Mouse (Mus musculus): Measurements from ENCODE around the gene Slc38a8. TPM values are rescaled to one million over a fixed set of nuclear protein-coding genes. Genes with fewer than 3 reads are reported as not detected.

Gene Slc38a8
- total RNA-seq (2014; rRNA removed; ENCODE audit: low replicate concordance), result not detected in 2 replicates
- not detected in 2 replicates for polyA plus RNA-seq (2015; fragmentation: Nextera tagmentation; extraction: Ambion mirVana)

- H3K27me3 ChIP-seq (ENCODE audit: control insufficient read depth, insufficient read depth, low read length), result peaks cover 10% of the 10 kb centered on the region; the same call in 1 of the 2 replicates
- H3K27ac ChIP-seq (ENCODE audit: low read depth), result no peak within 1 kb of the TSS
- 43% methylated on average over 5 of the region's 5 CpGs for WGBS
- 0 out of 2 replicates have a peak, but pooled peaks cover 9% of the 10 kb centered on the region for H3K36me3 ChIP-seq (replicated peaks; ENCODE audit: control insufficient read depth, insufficient read depth, low read length)
- H3K9ac ChIP-seq (replicated peaks; ENCODE audit: low read depth, low read length), result no peak within 1 kb of the TSS
- DNase-seq (ENCODE audit: low spot score) (no peak), ATAC-seq (ENCODE audit: insufficient read depth, low read depth) (no peak)
- no peak for TF ChIP-seq EP300 (IDR thresholded peaks at IDR 0.05; ENCODE audit: low read depth)
- no peak for TF ChIP-seq CTCF (IDR thresholded peaks at IDR 0.05; ENCODE audit: low read depth)
- H3K4me3 ChIP-seq (ENCODE audit: low read depth, low read length), result no peak within 1 kb of the TSS
- no peaks in the 10 kb centered on the region for H3K9me3 ChIP-seq (replicated peaks; ENCODE audit: control insufficient read depth, low read length)
- no peak within 1 kb of the TSS for H3K4me2 ChIP-seq (ENCODE audit: low read depth, low read length)
- H3K4me1 ChIP-seq (ENCODE audit: control insufficient read depth, insufficient read depth), result no peaks in the 10 kb centered on the region
Measured at GRCm38 (mm10) chr8:119501598-119501997, at the start of gene Slc38a8. Slc38a8 (minus strand) TSS chr8:119501698.

GRCm38 (mm10) chr8:119548560-119549113 lies 47.1 kb upstream of the Slc38a8 start:
- H3K9ac ChIP-seq (replicated peaks; ENCODE audit: low read depth, low read length), result no peak overlapping the region
- TF ChIP-seq EP300 (IDR thresholded peaks at IDR 0.05; ENCODE audit: low read depth), result no peak
- TF ChIP-seq CTCF (IDR thresholded peaks at IDR 0.05; ENCODE audit: low read depth), result no peak
- peaks cover 39% of the 10 kb centered on the region for H3K36me3 ChIP-seq (replicated peaks; ENCODE audit: control insufficient read depth, insufficient read depth, low read length)
- 72% methylated on average over 7 of the region's 7 CpGs for WGBS
- no peak for DNase-seq (ENCODE audit: low spot score)
- no peak overlapping the region for H3K27ac ChIP-seq (ENCODE audit: low read depth)
- no peaks in the 10 kb centered on the region for H3K27me3 ChIP-seq (ENCODE audit: control insufficient read depth, insufficient read depth, low read length)
- H3K9me3 ChIP-seq (replicated peaks; ENCODE audit: control insufficient read depth, low read length), result no peaks in the 10 kb centered on the region
- no peak overlapping the region for H3K4me3 ChIP-seq (ENCODE audit: low read depth, low read length)
- 0 out of 2 replicates have a peak, but pooled peaks cover 4% of the 10 kb centered on the region for H3K4me1 ChIP-seq (ENCODE audit: control insufficient read depth, insufficient read depth)
- ATAC-seq (ENCODE audit: insufficient read depth, low read depth), result no peak
- no peak overlapping the region for H3K4me2 ChIP-seq (ENCODE audit: low read depth, low read length)

- Histone ChIP-seq H3K4me2 (ENCODE audit: low read depth, low read length) (no peak overlapping the region), H3K27me3 (ENCODE audit: control insufficient read depth, insufficient read depth, low read length) (no peaks in the 10 kb centered on the region), H3K9ac (replicated peaks; ENCODE audit: low read depth, low read length) (no peak overlapping the region), H3K9me3 (replicated peaks; ENCODE audit: control insufficient read depth, low read length) (no peaks in the 10 kb centered on the region), H3K27ac (ENCODE audit: low read depth) (no peak overlapping the region), H3K36me3 (replicated peaks; ENCODE audit: control insufficient read depth, insufficient read depth, low read length) (peaks cover 50% of the 10 kb centered on the region), H3K4me1 (ENCODE audit: control insufficient read depth, insufficient read depth) (0 out of 2 replicates have a peak, but pooled peaks cover 4% of the 10 kb centered on the region), H3K4me3 (ENCODE audit: low read depth, low read length) (no peak overlapping the region)
- TF ChIP-seq EP300 (IDR thresholded peaks at IDR 0.05; ENCODE audit: low read depth) (no peak), CTCF (IDR thresholded peaks at IDR 0.05; ENCODE audit: low read depth) (no peak)
- ATAC-seq (ENCODE audit: insufficient read depth, low read depth) (no peak), DNase-seq (ENCODE audit: low spot score) (no peak)
- WGBS, result 71% methylated on average over 18 of the region's 18 CpGs
Measured at GRCm38 (mm10) chr8:119547019-119547691, 45.7 kb upstream of the Slc38a8 start.

- no peak overlapping the region for H3K4me2 ChIP-seq (ENCODE audit: low read depth, low read length)
- ATAC-seq (ENCODE audit: insufficient read depth, low read depth), result no peak
- no peaks in the 10 kb centered on the region for H3K4me1 ChIP-seq (ENCODE audit: control insufficient read depth, insufficient read depth)
- no peaks in the 10 kb centered on the region for H3K27me3 ChIP-seq (ENCODE audit: control insufficient read depth, insufficient read depth, low read length)
- no peaks in the 10 kb centered on the region for H3K9me3 ChIP-seq (replicated peaks; ENCODE audit: control insufficient read depth, low read length)
- no peak overlapping the region for H3K27ac ChIP-seq (ENCODE audit: low read depth)
- H3K4me3 ChIP-seq (ENCODE audit: low read depth, low read length), result no peak overlapping the region
- no peak for TF ChIP-seq CTCF (IDR thresholded peaks at IDR 0.05; ENCODE audit: low read depth)
- no peak for TF ChIP-seq EP300 (IDR thresholded peaks at IDR 0.05; ENCODE audit: low read depth)
- WGBS, result 96% methylated on average over 6 of the region's 6 CpGs
- peaks cover 63% of the 10 kb centered on the region for H3K36me3 ChIP-seq (replicated peaks; ENCODE audit: control insufficient read depth, insufficient read depth, low read length)
- H3K9ac ChIP-seq (replicated peaks; ENCODE audit: low read depth, low read length), result no peak overlapping the region
- DNase-seq (ENCODE audit: low spot score), result no peak
Measured at GRCm38 (mm10) chr8:119545791-119546190, 44.3 kb upstream of the Slc38a8 start.

GRCm38 (mm10) chr8:119545180-119545579 lies 43.7 kb upstream of the Slc38a8 start:
- DNase-seq (ENCODE audit: low spot score) (no peak), ATAC-seq (ENCODE audit: insufficient read depth, low read depth) (no peak)
- WGBS, result 71% methylated on average over 6 of the region's 6 CpGs
- no peak overlapping the region for H3K27ac ChIP-seq (ENCODE audit: low read depth)
- peaks cover 69% of the 10 kb centered on the region for H3K36me3 ChIP-seq (replicated peaks; ENCODE audit: control insufficient read depth, insufficient read depth, low read length)
- H3K4me3 ChIP-seq (ENCODE audit: low read depth, low read length), result no peak overlapping the region
- no peak for TF ChIP-seq EP300 (IDR thresholded peaks at IDR 0.05; ENCODE audit: low read depth)
- TF ChIP-seq CTCF (IDR thresholded peaks at IDR 0.05; ENCODE audit: low read depth), result no peak
- H3K9me3 ChIP-seq (replicated peaks; ENCODE audit: control insufficient read depth, low read length), result no peaks in the 10 kb centered on the region
- H3K4me2 ChIP-seq (ENCODE audit: low read depth, low read length), result no peak overlapping the region
- H3K9ac ChIP-seq (replicated peaks; ENCODE audit: low read depth, low read length), result no peak overlapping the region
- H3K4me1 ChIP-seq (ENCODE audit: control insufficient read depth, insufficient read depth), result no peaks in the 10 kb centered on the region
- H3K27me3 ChIP-seq (ENCODE audit: control insufficient read depth, insufficient read depth, low read length), result no peaks in the 10 kb centered on the region
